Mouse (Mus musculus): ENCODE results near the gene Anapc2. TPM values are rescaled to one million over a fixed set of nuclear protein-coding genes. Genes with fewer than 3 reads are reported as not detected.

Anapc2 gene
- 7.8 TPM for polyA plus RNA-seq (2014; fragmentation: Illumina TruSeq; extraction: RNeasy Lipid Tissue Mini Kit (QIAGEN cat#74804))

DNA sequence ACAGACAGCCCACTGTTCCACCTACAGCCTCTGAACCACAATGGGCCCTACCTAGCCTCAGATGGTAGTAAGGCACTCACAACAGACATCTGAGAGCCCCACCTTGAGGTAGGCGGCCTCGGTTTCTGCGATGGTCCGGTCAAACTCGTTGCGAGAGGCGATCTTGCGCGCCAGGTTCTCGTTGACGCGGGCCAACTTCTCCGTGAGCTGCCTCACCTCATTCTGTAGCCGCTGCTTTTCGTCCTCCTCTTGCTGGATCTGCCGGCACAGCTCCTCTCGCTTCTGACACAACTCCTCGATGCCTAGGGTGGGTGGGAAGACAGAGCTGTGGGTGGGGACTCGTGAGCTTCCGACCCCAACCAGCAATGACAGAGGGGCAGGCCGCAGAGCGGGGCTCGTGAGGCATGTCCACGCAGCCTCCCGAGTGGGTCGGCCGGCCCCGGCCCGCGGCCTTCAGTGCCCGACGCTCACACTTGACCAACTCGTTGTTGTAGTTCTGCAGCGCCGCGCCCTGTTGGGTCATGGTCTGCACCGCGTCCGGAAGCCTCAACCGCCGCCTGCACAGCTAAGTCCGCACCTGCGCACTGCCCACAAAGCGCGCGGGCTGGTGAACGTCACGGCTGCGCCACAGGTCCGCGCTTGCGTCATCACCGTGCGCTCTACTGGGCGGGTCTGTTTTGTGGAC is at the start of gene Anapc2, which contains the start of gene Ssna1:
TSS of gene Anapc2 (plus strand) at position 652 of the 685 bp plus-strand sequence.
TSS of gene Ssna1 (minus strand) at position 612 of the 685 bp plus-strand sequence.

DNA sequence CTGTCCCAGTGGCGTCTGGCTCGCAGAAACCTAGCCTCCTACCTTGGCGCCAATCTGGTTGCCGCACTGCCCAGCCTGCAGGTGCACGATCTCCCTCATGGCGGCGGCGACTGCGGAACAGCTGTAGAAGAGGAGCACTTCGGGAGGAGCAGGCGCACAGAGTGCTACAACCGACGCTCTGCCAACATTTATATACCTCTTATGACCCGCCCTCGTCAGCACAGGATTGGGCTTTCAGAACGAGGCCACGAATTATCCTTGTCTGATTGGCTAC is 47.8 kb upstream of the Anapc2 start, which contains the start of gene Tubb4b:
TSS of gene Tubb4b (minus strand) at position 211 of the 274 bp plus-strand sequence.

DNA sequence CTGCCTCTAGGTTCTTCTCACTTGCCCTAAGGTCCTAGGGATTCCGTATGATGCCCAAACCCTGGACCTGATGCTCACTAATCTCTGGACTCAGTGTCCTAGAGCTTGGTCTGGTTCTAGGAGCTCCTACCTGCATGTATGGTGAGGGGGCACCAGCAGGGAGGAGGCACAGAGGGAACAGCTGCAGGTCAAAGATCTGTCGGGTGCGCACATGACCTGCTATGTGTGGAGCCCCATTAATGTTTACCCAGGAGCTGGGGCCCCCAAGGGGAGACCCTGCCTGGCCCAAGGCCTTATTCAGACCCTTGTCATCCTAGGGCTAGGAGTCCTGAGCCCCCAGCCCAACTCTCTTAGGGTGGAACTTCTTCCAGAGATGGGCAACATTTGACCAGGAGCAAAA is 38.2 kb upstream of the Anapc2 start, which contains the start of gene Slc34a3:
TSS of gene Slc34a3 (minus strand) at position 315 of the 400 bp plus-strand sequence.

DNA sequence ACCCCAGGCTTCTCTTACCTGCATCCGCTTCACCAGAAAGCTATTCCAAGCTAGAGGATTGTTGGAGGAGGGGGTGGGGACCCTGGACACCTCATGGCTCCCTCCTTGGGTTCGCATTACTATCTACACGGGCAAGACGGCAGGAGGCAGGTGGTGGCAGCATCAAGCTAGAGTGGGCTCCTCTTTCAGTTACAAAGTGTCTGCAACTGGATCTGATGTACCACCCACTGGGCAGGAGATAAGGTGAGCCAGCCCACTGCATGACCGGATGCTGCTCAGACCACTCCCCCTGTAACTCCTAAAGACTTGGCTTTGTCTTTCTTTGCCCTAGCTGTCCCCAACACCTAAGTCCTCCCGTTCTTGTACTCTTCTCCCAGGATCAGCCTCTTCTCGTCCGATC is 35.7 kb upstream of the Anapc2 start, which contains the start of gene Rnf224:
TSS of gene Rnf224 (minus strand) at position 174 of the 400 bp plus-strand sequence.

DNA sequence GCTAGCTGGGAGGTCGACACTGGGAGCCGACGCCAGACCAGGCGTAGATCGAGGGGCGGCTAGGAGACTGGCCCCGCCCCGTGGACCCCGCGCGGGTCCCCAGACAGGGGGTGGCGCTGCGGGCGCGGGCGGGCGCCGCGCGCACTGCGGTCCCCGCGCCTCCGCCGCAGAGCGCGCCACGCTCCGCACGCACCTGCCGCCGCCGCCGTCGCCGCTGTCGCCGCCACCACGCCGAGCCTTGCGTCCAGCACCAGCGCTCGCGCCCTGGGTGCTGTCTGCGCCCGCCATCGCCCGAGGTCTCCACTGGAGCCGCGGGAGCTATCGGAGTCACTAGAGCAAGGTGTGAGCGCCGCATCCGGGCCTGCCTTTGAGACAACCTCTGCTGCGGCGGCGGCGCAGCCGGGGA is 30.2 kb upstream of the Anapc2 start, which contains the start of the genes Rnf208 and Cysrt1:
TSS of gene Rnf208 (plus strand) at position 155 of the 406 bp plus-strand sequence.
TSS of gene Cysrt1 (minus strand) at position 352 of the 406 bp plus-strand sequence.

DNA sequence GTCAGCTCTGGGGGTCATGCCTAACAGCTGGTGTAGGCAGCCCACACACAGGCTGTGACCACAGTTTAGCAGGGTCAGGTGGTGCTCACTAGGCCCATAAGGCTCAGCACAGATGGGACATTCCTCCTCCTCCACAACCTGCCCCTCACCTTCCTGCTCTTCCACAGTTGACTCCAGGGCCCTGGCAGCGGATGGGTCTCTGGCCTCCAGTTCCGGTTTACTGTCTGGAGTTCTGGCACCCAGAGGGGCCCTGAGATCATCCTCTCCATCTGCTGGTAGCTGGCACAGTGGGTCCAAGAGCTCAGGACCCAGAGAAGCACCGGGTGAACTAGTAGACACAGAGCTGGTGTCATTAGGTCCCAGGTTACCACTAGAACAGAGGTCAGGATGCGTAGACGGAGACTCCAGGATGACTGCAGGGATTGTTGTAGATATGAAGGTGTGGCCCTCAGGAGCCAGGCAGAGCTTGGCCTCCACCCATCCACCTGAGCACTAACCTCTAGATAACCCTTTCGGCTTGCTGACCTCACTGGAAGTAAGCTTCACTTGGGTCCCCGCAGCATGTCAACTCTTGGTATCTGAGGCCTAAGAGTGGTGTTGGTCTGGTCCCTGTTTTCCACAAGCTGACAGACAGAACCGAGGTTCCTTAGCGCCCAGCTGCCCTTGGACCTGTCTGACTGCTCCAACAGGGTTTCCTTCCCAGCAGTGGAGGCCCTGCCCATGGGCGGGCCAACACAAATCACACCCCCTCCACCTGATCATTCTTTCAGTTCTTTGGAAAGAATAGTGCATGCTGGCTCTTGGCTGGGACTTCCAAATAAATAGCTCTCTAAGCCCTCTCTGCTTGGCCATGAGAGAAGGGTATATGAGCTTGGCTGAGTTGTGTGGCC is 25.9 kb upstream of the Anapc2 start, which contains the start of gene AL732309.1:
TSS of gene AL732309.1 (minus strand) at position 681 of the 890 bp plus-strand sequence.

DNA sequence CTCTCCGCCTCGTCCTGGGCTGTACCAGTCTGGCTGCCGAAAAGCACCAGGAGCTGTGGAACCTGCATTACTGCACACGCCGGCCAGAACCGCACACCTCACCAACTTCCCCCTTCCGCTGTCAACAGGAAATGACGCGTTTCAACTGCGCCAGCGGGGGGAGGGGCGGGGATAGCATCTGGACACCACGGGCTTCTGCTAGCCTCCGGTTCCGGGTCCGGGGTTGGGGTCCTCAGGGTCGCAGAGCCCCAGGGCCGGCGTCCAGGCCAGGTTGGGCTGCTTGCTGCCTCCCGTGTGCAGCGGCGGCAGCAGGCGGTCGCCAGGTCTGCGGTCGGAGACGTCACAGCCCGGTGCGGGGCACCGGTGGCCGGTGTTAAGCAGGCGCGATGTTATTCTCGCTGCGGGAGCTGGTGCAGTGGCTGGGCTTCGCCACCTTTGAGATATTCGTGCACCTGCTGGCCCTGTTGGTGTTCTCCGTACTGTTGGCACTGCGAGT is 16.9 kb upstream of the Anapc2 start, which contains the start of gene Tmem203:
TSS of gene Tmem203 (plus strand) at position 156 of the 496 bp plus-strand sequence.

DNA sequence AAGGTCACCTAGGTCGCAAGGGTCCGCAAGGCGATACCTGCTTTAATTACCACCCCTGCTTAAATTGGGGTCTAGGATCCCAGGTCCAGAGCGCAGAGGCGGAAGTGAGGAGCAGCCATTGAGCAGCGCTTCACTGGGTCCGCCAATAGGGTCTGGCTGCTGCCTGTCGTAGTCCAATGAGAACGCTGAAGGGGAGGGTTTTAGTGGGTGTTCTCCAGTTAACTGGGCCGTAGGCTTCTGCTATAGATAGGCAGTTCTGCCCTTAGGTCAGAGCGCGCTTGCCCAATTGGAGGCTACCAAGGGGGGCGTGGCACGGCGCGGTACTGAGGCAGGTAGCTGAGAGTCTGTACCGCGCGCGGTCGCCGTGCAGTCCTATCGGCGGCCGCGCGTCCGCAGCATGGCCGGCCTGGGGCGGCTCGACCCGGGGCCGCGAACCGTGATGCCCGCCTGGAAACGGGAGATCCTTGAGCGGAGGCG is 9.9 kb upstream of the Anapc2 start, which contains the start of gene Tprn:
TSS of gene Tprn (plus strand) at position 328 of the 477 bp plus-strand sequence.

DNA sequence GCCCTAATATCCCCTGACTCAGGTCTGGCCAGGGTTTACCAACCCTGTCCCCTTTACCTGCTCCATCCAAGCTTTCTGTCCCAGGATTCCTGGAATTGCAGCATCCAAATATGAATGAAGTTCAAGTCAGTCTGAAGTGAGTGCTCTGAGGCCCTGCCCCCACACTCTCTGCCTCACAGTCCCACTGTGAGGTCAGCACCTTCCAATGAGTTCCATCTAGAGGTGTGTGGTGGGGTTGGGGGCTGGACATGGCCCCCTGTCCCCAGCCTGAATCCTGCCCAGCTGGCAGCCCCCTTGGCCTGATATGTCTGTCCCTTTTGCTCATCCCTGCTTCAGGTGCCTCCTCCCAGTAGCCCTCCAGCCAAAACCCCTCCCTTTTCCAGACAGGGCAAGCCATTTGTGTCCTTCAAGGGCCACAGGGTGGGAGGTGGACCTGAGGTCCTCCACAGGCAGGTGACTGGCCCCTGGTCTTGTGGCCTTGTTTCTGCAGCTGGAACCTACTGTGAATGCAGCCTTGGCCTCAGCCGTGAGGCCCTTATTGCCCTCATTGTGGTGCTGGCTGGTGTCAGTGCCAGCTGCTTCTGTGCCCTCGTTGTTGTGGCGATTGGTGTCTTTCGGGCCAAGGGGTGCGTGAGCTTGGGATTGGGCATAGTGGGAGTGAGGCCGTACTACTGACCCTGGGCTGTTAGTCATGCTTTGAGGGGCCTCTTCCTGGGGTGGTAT is 15.8 kb downstream of the Anapc2 start, which contains the start of gene Tmem210:
TSS of gene Tmem210 (plus strand) at position 219 of the 723 bp plus-strand sequence.

DNA sequence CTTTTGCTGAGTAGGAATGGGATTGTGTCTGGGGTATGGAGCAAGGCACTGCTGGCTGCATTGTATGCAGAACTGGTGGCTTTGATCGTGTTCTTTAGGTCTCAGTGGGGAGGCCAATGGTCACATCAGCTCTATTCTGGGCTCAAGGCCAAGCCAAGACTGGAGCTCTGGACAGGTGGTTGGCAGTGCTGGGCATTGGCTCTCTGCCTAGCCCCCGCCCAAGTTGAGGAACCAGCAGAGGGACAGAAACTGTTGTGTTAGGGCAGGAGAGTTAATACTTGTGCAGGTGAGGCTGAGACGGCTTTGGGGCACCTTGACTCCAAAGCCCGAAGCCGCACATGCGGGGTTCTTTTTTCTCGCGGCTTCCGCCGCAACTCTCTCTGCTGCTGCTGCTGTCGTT is 17.4 kb downstream of the Anapc2 start, which contains the start of gene Lrrc26:
TSS of gene Lrrc26 (plus strand) at position 265 of the 400 bp plus-strand sequence.

DNA sequence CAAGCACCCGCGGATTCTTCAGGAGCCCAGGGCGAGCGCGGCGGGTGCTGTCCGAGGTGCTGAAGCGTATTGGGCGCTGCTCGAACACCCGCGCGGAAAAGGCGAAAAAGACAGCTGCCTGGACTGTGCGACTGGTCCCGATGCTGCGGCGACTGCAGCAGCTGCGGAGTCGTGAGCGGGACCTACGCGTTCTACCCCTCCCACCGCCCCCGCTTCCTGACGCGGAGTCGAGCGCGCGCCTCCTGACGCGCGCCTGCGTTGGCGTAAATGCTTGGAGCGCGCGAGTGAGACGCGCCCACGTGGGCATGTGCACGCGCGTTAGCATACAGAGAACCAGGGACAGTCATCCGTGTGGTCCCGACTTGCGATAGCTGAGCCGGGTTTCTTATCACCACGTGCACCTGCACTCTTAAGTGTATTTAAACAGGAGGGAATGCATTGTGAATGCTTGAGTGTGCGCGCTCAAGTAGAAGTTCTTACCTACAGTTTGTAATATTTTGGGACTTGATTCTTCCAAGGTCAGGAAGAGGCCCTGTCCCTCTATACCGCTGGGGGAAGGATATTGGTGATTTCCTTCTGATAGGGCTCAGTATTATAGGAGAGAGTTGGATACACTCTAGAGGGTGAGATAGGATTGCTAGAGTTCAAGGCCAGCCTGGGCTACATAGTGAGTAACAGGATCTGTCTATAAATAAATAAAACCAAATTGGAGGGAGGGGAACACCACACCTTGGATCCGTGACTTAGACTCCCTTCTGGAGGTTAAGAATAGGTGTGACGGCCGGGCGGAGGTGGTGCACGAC is 46.9 kb downstream of the Anapc2 start, which contains the start of gene Grin1:
TSS of gene Grin1 (minus strand) at position 217 of the 803 bp plus-strand sequence.

DNA sequence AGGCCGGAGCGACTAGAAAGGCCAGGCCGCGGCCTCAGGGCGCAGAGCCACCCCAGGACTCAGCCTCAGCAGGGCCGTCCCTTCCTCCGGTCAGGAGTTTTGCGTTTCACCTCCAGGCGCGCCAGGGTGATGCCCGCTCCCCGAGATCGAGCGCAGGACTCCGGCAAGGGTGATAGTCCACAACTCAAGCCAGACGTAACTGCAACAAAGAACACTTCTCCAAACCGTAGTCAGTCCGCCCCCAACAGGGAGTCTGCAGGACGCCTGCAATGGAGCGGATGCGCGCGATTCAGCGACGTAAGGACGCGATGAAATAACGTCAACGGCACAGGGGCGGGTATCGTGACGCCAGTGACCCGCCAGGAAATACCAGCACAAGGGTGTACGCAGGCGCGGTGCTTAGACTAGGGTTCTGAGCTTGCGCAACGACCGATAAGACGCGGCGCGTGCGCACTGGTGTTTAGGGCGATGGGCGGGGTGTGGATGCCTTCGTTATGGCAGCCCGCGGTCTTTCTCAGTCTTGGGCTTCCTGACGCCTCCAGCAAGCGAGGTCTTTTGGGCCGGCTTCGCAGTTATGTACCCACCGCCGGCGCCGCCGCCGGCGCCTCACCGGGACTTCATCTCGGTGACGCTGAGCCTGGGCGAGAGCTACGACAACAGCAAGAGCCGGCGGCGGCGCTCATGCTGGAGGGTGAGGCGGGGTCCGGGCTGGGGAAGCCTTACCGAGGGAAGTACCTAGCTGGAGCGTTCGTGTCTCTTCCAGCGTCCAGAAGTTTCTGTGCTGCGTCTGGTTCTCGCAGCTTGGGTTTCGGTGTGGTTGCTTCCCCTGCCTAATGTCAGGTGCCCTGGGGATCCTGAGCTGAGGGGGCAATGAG is 60.2 kb downstream of the Anapc2 start, which contains the start of gene Man1b1:
TSS of gene Man1b1 (plus strand) at position 53 of the 875 bp plus-strand sequence.

Other genes with a start within 250 kb of the Anapc2 start
- 3.6 TPM for gene Nsmf, start 218.1 kb upstream of the Anapc2 start, polyA plus RNA-seq (2014; fragmentation: Illumina TruSeq; extraction: RNeasy Lipid Tissue Mini Kit (QIAGEN cat#74804))
- not detected for gene Entpd8, start 192.2 kb upstream of the Anapc2 start, polyA plus RNA-seq (2014; fragmentation: Illumina TruSeq; extraction: RNeasy Lipid Tissue Mini Kit (QIAGEN cat#74804))
- not detected for gene Noxa1, start 177.3 kb upstream of the Anapc2 start, polyA plus RNA-seq (2014; fragmentation: Illumina TruSeq; extraction: RNeasy Lipid Tissue Mini Kit (QIAGEN cat#74804))
- gene Nrarp, start 91.7 kb upstream of the Anapc2 start, polyA plus RNA-seq (2014; fragmentation: Illumina TruSeq; extraction: RNeasy Lipid Tissue Mini Kit (QIAGEN cat#74804)) = 4.8 TPM
- 2.8 TPM for gene Tor4a, start 75.6 kb upstream of the Anapc2 start, polyA plus RNA-seq (2014; fragmentation: Illumina TruSeq; extraction: RNeasy Lipid Tissue Mini Kit (QIAGEN cat#74804))
- gene Nelfb, start 61.0 kb upstream of the Anapc2 start, polyA plus RNA-seq (2014; fragmentation: Illumina TruSeq; extraction: RNeasy Lipid Tissue Mini Kit (QIAGEN cat#74804)) = 4.4 TPM
- gene Stpg3, start 57.8 kb upstream of the Anapc2 start, polyA plus RNA-seq (2014; fragmentation: Illumina TruSeq; extraction: RNeasy Lipid Tissue Mini Kit (QIAGEN cat#74804)) = not detected
- not detected for gene Fam166a, start 53.7 kb upstream of the Anapc2 start, polyA plus RNA-seq (2014; fragmentation: Illumina TruSeq; extraction: RNeasy Lipid Tissue Mini Kit (QIAGEN cat#74804))
- gene Tubb4b, start 47.8 kb upstream of the Anapc2 start, polyA plus RNA-seq (2014; fragmentation: Illumina TruSeq; extraction: RNeasy Lipid Tissue Mini Kit (QIAGEN cat#74804)) = 43.8 TPM
- gene Slc34a3, start 38.1 kb upstream of the Anapc2 start, polyA plus RNA-seq (2014; fragmentation: Illumina TruSeq; extraction: RNeasy Lipid Tissue Mini Kit (QIAGEN cat#74804)) = not detected
- not detected for gene Rnf224, start 35.7 kb upstream of the Anapc2 start, polyA plus RNA-seq (2014; fragmentation: Illumina TruSeq; extraction: RNeasy Lipid Tissue Mini Kit (QIAGEN cat#74804))
- not detected for gene Rnf208, start 30.2 kb upstream of the Anapc2 start, polyA plus RNA-seq (2014; fragmentation: Illumina TruSeq; extraction: RNeasy Lipid Tissue Mini Kit (QIAGEN cat#74804))
- not detected for gene Cysrt1, start 30.0 kb upstream of the Anapc2 start, polyA plus RNA-seq (2014; fragmentation: Illumina TruSeq; extraction: RNeasy Lipid Tissue Mini Kit (QIAGEN cat#74804))
- gene AL732309.1, start 25.6 kb upstream of the Anapc2 start, polyA plus RNA-seq (2014; fragmentation: Illumina TruSeq; extraction: RNeasy Lipid Tissue Mini Kit (QIAGEN cat#74804)) = 0.83 TPM
- gene Tmem203, start 17.0 kb upstream of the Anapc2 start, polyA plus RNA-seq (2014; fragmentation: Illumina TruSeq; extraction: RNeasy Lipid Tissue Mini Kit (QIAGEN cat#74804)) = not detected
- 0.31 TPM for gene Tprn, start 9.9 kb upstream of the Anapc2 start, polyA plus RNA-seq (2014; fragmentation: Illumina TruSeq; extraction: RNeasy Lipid Tissue Mini Kit (QIAGEN cat#74804))
- 0.80 TPM for gene Ssna1, start within 50 bp of the Anapc2 start, polyA plus RNA-seq (2014; fragmentation: Illumina TruSeq; extraction: RNeasy Lipid Tissue Mini Kit (QIAGEN cat#74804))
- not detected for gene Tmem210, start 15.7 kb downstream of the Anapc2 start, polyA plus RNA-seq (2014; fragmentation: Illumina TruSeq; extraction: RNeasy Lipid Tissue Mini Kit (QIAGEN cat#74804))
- gene Lrrc26, start 17.4 kb downstream of the Anapc2 start, polyA plus RNA-seq (2014; fragmentation: Illumina TruSeq; extraction: RNeasy Lipid Tissue Mini Kit (QIAGEN cat#74804)) = not detected
- gene Grin1, start 46.7 kb downstream of the Anapc2 start, polyA plus RNA-seq (2014; fragmentation: Illumina TruSeq; extraction: RNeasy Lipid Tissue Mini Kit (QIAGEN cat#74804)) = not detected
- gene Man1b1, start 59.9 kb downstream of the Anapc2 start, polyA plus RNA-seq (2014; fragmentation: Illumina TruSeq; extraction: RNeasy Lipid Tissue Mini Kit (QIAGEN cat#74804)) = 19.7 TPM
- 6.6 TPM for gene Dpp7, start 83.9 kb downstream of the Anapc2 start, polyA plus RNA-seq (2014; fragmentation: Illumina TruSeq; extraction: RNeasy Lipid Tissue Mini Kit (QIAGEN cat#74804))
- gene Uap1l1, start 93.2 kb downstream of the Anapc2 start, polyA plus RNA-seq (2014; fragmentation: Illumina TruSeq; extraction: RNeasy Lipid Tissue Mini Kit (QIAGEN cat#74804)) = 0.60 TPM
- gene Sapcd2, start 99.8 kb downstream of the Anapc2 start, polyA plus RNA-seq (2014; fragmentation: Illumina TruSeq; extraction: RNeasy Lipid Tissue Mini Kit (QIAGEN cat#74804)) = 0.17 TPM
- gene Entpd2, start 123.4 kb downstream of the Anapc2 start, polyA plus RNA-seq (2014; fragmentation: Illumina TruSeq; extraction: RNeasy Lipid Tissue Mini Kit (QIAGEN cat#74804)) = 0.34 TPM
- gene Npdc1, start 126.9 kb downstream of the Anapc2 start, polyA plus RNA-seq (2014; fragmentation: Illumina TruSeq; extraction: RNeasy Lipid Tissue Mini Kit (QIAGEN cat#74804)) = 15.0 TPM
- not detected for gene Fut7, start 150.8 kb downstream of the Anapc2 start, polyA plus RNA-seq (2014; fragmentation: Illumina TruSeq; extraction: RNeasy Lipid Tissue Mini Kit (QIAGEN cat#74804))
- 0.77 TPM for gene Abca2, start 156.2 kb downstream of the Anapc2 start, polyA plus RNA-seq (2014; fragmentation: Illumina TruSeq; extraction: RNeasy Lipid Tissue Mini Kit (QIAGEN cat#74804))
- not detected for gene Clic3, start 184.4 kb downstream of the Anapc2 start, polyA plus RNA-seq (2014; fragmentation: Illumina TruSeq; extraction: RNeasy Lipid Tissue Mini Kit (QIAGEN cat#74804))
- 2.4 TPM for gene Paxx, start 188.6 kb downstream of the Anapc2 start, polyA plus RNA-seq (2014; fragmentation: Illumina TruSeq; extraction: RNeasy Lipid Tissue Mini Kit (QIAGEN cat#74804))
- gene Ptgds, start 197.6 kb downstream of the Anapc2 start, polyA plus RNA-seq (2014; fragmentation: Illumina TruSeq; extraction: RNeasy Lipid Tissue Mini Kit (QIAGEN cat#74804)) = not detected
- gene Lcn12, start 221.4 kb downstream of the Anapc2 start, polyA plus RNA-seq (2014; fragmentation: Illumina TruSeq; extraction: RNeasy Lipid Tissue Mini Kit (QIAGEN cat#74804)) = not detected
- 0.37 TPM for gene Fbxw5, start 228.3 kb downstream of the Anapc2 start, polyA plus RNA-seq (2014; fragmentation: Illumina TruSeq; extraction: RNeasy Lipid Tissue Mini Kit (QIAGEN cat#74804))
- not detected for gene C8g, start 229.2 kb downstream of the Anapc2 start, polyA plus RNA-seq (2014; fragmentation: Illumina TruSeq; extraction: RNeasy Lipid Tissue Mini Kit (QIAGEN cat#74804))